Mouse (Mus musculus) heart, postnatal 0 days (tissue): Measurements from ENCODE around the gene Lama4.

Source experiments
- CTCF ChIP-seq: IDR thresholded peaks from 2 replicates; pipeline ENCODE4 v1.5.1; 2016; ENCODE audit warnings: antibody characterized with exemption, control low read depth, low read depth
- EP300 ChIP-seq: IDR thresholded peaks from 2 replicates; pipeline ENCODE4 v1.6.1; 2016; ENCODE audit warnings: antibody characterized with exemption, low read depth

DNA sequence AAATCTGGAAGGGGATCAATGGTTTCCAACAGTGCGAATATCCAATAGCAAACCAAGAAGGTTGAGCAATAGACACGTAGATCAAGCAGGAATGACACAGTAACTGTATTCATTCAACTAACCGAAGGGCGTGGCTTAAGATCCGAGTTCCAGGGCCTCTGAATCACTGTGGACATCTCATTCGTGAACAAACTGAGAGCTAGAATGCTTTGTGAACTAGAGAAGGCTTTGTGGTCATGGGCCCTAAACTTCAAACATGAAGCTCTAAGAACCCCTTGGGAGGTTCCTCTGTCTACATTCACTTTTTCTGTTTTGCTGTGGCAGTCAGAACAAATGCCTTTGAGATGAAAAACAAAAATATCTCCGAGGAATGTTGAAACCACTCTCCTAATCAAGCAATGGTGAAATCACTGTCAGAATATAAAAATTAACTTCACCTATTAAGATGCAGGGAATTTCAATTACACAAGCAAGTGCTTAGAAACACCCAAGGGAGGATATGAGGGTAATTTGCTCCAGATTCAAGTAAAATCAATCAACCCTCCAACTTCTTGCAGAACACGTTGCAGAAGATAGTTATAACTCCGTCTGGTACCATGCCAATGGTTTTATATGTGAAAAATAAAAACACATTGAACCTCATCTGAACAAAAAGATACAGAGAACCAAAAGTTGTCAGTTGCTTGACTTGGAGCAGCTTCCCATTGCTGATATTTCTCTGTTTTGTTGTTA is 29.6 kb downstream of the Lama4 start:
- TF ChIP-seq EP300 (no peak), CTCF (no peak)
